Mouse (Mus musculus) hindbrain, embryonic 15.5 days (tissue): ENCODE measurements at regions not wholly inside any gene's neighbourhood (a gene's known extent, or its start where the extent isn't known, plus 50 kb on each side); places are given as distances from the start of the nearest gene placed in this dataset.

Experiments used
- ATAC-seq: fragments of 200-750 bp; cut with Nextera tagmentation; 2 replicates; pipeline ENCODE4 v1.8.0; 2017; ENCODE audit warnings: low read depth, moderate number of reproducible peaks, moderate TSS enrichment; ENCODE audit not compliant: low FRiP score
- H3K27ac ChIP-seq: fragments of 300-500 bp; sonication (generic); replicated peaks from 2 replicates; pipeline ENCODE4 v1.5.1; 2015; ENCODE audit warnings: mild to moderate bottlenecking, inconsistent platforms
- H3K27me3 ChIP-seq: fragments of 300-500 bp; sonication (generic); 2 replicates; pipeline ENCODE4 v1.6.1; 2015; ENCODE audit warnings: control low read depth, inconsistent platforms
- H3K36me3 ChIP-seq: fragments of 300-500 bp; sonication (generic); 2 replicates; pipeline ENCODE4 v1.6.1; 2015; ENCODE audit warnings: control low read depth, inconsistent platforms
- H3K4me1 ChIP-seq: fragments of 300-500 bp; sonication (generic); replicated peaks from 2 replicates; pipeline ENCODE4 v1.6.1; 2015; ENCODE audit warnings: control low read depth, inconsistent platforms
- H3K4me2 ChIP-seq: fragments of 300-500 bp; sonication (generic); 2 replicates; pipeline ENCODE4 v1.6.1; 2015; ENCODE audit warnings: moderate library complexity, mild to moderate bottlenecking, inconsistent platforms
- H3K4me3 ChIP-seq: fragments of 300-500 bp; sonication (generic); 2 replicates; pipeline ENCODE4 v1.5.1; 2015; ENCODE audit warnings: mild to moderate bottlenecking, inconsistent platforms
- H3K9ac ChIP-seq: fragments of 300-500 bp; sonication (generic); 2 replicates; pipeline ENCODE4 v1.6.1; 2015; ENCODE audit warnings: inconsistent platforms
- H3K9me3 ChIP-seq: fragments of 300-500 bp; sonication (generic); 2 replicates; pipeline ENCODE4 v1.6.1; 2016; ENCODE audit warnings: control low read depth, inconsistent platforms
- WGBS: fragments of 180-500 bp; shearing (Covaris S2); methylation state at CpG from one replicate; pipeline ENCODE4 v1.1.7; 2015; 5-methylcytosine and 5-hydroxymethylcytosine counted together

DNA sequence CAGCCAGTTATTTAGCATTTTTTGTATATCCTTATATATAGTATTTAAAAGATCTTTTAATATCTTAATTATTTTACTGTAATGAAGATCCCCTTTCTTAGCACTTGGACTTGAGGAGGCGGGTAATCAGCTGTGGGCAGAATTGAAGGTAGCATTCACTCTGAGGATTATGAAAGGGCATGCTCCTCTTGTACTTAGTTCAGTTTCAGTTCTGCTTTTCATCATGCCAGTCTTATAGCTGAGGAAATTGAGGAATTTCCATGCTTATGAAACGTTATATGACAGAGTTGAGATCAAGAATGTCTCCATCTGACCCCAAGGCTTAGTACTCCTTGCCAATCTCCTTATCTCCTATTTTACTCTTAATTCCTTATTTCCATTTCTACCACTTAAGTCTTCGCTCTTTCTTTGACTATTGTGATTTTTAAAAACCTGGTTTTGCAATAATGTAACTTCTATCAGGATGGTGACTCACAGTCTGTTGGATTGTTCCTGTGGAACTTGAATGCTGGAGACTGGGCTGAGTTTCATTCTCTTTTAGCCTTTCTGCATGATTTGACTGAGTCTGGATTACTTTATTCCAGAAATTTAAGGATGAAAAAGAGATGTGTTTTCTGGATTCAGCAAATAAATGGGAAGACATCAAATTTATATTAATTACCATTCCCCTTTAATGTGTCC is 133.6 kb downstream of the Papss1 start:
- WGBS = 89% methylated on average over 3 of the region's 3 CpGs
- Histone ChIP-seq H3K27me3 (no peaks in the 10 kb centered on the region), H3K4me2 (no peak overlapping the region), H3K4me1 (no peaks in the 10 kb centered on the region), H3K36me3 (no peaks in the 10 kb centered on the region), H3K9ac (no peak overlapping the region), H3K9me3 (no peaks in the 10 kb centered on the region), H3K4me3 (no peak overlapping the region), H3K27ac (no peak overlapping the region)
- no peak for ATAC-seq

DNA sequence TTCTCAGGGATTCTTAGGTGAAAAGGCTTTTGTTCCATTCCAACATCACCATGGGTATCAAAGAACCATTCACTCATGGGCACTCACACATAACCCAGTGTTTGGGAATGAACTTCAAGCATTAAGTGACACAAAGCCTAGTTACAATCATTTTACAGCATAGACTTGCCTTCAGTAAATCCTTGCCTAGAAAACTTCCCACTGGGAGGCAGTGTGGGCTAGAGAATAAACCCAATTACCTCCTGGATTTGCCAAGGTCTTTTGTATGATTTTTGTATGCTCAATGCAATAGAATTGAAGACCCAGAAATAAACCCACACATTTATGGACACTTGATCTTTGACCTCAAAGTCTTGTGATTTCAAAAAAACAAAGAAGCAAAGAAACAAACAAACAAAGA is 138.6 kb downstream of the Papss1 start:
- H3K9ac ChIP-seq = no peak overlapping the region
- no peaks in the 10 kb centered on the region for H3K9me3 ChIP-seq
- H3K4me2 ChIP-seq = no peak overlapping the region
- H3K36me3 ChIP-seq = no peaks in the 10 kb centered on the region
- no peaks in the 10 kb centered on the region for H3K4me1 ChIP-seq
- H3K4me3 ChIP-seq = no peak overlapping the region
- no peaks in the 10 kb centered on the region for H3K27me3 ChIP-seq
- no peak overlapping the region for H3K27ac ChIP-seq
- no peak for ATAC-seq

GRCm38 (mm10) chr3:131713532-131713931 is 149.0 kb downstream of the Papss1 start:
- no peaks in the 10 kb centered on the region for H3K4me1 ChIP-seq
- no peak overlapping the region for H3K9ac ChIP-seq
- 87% methylated on average over 8 of the region's 8 CpGs for WGBS
- H3K27ac ChIP-seq = no peak overlapping the region
- H3K4me3 ChIP-seq = no peak overlapping the region
- H3K27me3 ChIP-seq = no peaks in the 10 kb centered on the region
- no peaks in the 10 kb centered on the region for H3K36me3 ChIP-seq
- no peak for ATAC-seq
- H3K4me2 ChIP-seq = no peak overlapping the region
- H3K9me3 ChIP-seq = no peaks in the 10 kb centered on the region

GRCm38 (mm10) chr3:131718761-131719160 is 154.2 kb downstream of the Papss1 start:
- Histone ChIP-seq H3K4me2 (no peak overlapping the region), H3K9me3 (no peaks in the 10 kb centered on the region), H3K4me1 (no peaks in the 10 kb centered on the region), H3K36me3 (no peaks in the 10 kb centered on the region), H3K27me3 (no peaks in the 10 kb centered on the region), H3K4me3 (no peak overlapping the region), H3K9ac (no peak overlapping the region), H3K27ac (no peak overlapping the region)
- 91% methylated on average over 8 of the region's 8 CpGs for WGBS
- no peak for ATAC-seq

DNA sequence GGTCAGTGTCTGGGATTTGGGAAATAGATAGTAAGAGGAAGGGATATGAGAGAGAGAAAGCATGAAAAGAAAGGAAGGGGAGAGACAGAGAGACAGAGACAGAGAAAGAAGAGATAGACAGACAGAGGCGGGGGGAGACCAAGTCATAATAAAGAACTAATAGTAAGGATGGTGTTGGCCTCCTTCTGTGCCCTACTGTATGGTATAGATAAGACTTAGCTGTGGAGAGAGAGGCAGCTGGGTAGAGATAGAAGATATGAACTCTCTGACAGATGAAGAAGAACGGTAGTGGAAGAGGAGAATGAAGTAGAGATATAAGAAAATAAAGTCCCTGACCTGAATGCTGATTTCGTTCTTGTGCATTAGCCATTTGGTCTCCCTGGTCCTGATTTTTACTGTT is 164.1 kb downstream of the Papss1 start:
- H3K27ac ChIP-seq = no peak overlapping the region
- H3K4me1 ChIP-seq = no peaks in the 10 kb centered on the region
- H3K4me2 ChIP-seq = no peak overlapping the region
- no peak overlapping the region for H3K9ac ChIP-seq
- H3K36me3 ChIP-seq = no peaks in the 10 kb centered on the region
- H3K4me3 ChIP-seq = no peak overlapping the region
- no peaks in the 10 kb centered on the region for H3K9me3 ChIP-seq
- ATAC-seq = no peak
- WGBS = 86% methylated on average over 3 of the region's 3 CpGs
- no peaks in the 10 kb centered on the region for H3K27me3 ChIP-seq

DNA sequence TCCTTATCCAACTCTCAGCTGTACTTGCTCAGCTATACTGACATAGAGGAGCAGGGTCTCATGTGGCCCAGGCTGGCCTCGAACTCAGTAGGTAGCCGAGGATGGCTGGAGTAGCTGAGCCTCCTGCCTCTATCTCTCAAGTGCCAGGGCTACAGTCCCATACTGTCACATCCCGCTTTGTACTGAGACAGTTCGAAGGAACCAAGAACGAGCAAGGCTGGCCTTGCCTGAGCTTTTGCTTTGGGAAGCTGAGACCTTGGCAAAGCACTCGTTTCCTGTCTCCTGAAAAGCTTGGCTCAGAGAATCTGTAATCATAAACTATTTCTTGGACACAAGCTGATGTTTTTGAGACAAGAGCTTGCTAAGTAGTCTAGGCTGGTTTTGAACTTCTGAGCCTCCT is 169.7 kb downstream of the Papss1 start:
- ATAC-seq = no peak
- Histone ChIP-seq H3K27ac (no peak overlapping the region), H3K9me3 (no peaks in the 10 kb centered on the region), H3K27me3 (no peaks in the 10 kb centered on the region), H3K9ac (no peak overlapping the region), H3K36me3 (no peaks in the 10 kb centered on the region), H3K4me1 (no peaks in the 10 kb centered on the region), H3K4me3 (no peak overlapping the region), H3K4me2 (no peak overlapping the region)
- 91% methylated on average over 6 of the region's 6 CpGs for WGBS

GRCm38 (mm10) chr3:131737461-131737860 is 172.9 kb downstream of the Papss1 start:
- H3K4me1 ChIP-seq = no peaks in the 10 kb centered on the region
- WGBS = 70% methylated on average over 6 of the region's 6 CpGs
- ATAC-seq = no peak
- no peaks in the 10 kb centered on the region for H3K27me3 ChIP-seq
- H3K4me3 ChIP-seq = no peak overlapping the region
- no peaks in the 10 kb centered on the region for H3K36me3 ChIP-seq
- H3K9ac ChIP-seq = no peak overlapping the region
- H3K27ac ChIP-seq = no peak overlapping the region
- H3K4me2 ChIP-seq = no peak overlapping the region
- H3K9me3 ChIP-seq = no peaks in the 10 kb centered on the region

DNA sequence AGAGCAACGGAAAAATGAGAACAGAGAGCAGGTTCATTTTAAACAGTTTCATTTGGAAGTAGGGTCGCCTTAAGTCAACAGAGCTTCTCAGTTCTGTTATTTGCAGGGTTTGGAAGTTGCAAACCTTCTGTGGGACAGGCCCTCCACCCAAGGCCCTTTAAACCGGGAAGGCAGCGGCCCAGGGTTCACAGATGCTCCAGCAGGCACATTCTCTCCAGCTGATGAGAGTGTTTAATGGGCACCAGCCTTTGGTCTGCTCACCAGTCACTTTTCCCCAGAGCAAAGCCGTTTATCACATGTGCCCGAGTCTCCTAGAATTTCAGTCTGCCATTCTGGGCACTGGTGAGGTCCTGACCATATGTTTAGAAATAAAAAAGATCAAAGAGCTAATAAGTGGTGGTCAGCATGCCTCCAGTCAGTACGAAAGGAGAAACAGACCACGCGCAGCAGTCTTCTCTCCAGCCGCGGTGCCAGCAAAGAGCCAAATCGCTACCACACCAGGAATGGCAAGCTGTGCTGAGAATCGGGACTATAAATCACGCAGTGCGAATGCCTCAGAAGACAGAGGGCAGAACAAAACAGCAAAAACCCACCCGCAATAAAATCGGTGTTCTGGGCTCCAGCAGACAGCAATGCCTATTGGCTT is 173.5 kb downstream of the Papss1 start:
- Histone ChIP-seq H3K36me3 (no peaks in the 10 kb centered on the region), H3K4me2 (no peak overlapping the region), H3K27me3 (no peaks in the 10 kb centered on the region), H3K27ac (no peak overlapping the region), H3K4me3 (no peak overlapping the region), H3K9ac (no peak overlapping the region), H3K9me3 (no peaks in the 10 kb centered on the region), H3K4me1 (no peaks in the 10 kb centered on the region)
- ATAC-seq = no peak
- 81% methylated on average over 17 of the region's 17 CpGs for WGBS

GRCm38 (mm10) chr3:131755537-131755936 is 191.0 kb downstream of the Papss1 start:
- Histone ChIP-seq H3K27me3 (no peaks in the 10 kb centered on the region), H3K36me3 (no peaks in the 10 kb centered on the region), H3K4me1 (no peaks in the 10 kb centered on the region), H3K9me3 (no peaks in the 10 kb centered on the region), H3K9ac (no peak overlapping the region), H3K4me2 (no peak overlapping the region), H3K27ac (no peak overlapping the region), H3K4me3 (no peak overlapping the region)
- no peak for ATAC-seq
- 77% methylated on average over 2 of the region's 2 CpGs for WGBS

- 80% methylated on average over 5 of the region's 5 CpGs for WGBS
Measured at GRCm38 (mm10) chr3:131756126-131756525, 191.6 kb downstream of the Papss1 start.

GRCm38 (mm10) chr3:131769976-131770375 is 205.4 kb downstream of the Papss1 start:
- 78% methylated on average over 1 of the region's 1 CpGs for WGBS
- H3K9ac ChIP-seq = no peak overlapping the region
- no peak overlapping the region for H3K27ac ChIP-seq
- H3K36me3 ChIP-seq = no peaks in the 10 kb centered on the region
- H3K9me3 ChIP-seq = no peaks in the 10 kb centered on the region
- H3K4me2 ChIP-seq = no peak overlapping the region
- no peaks in the 10 kb centered on the region for H3K27me3 ChIP-seq
- ATAC-seq = no peak
- no peaks in the 10 kb centered on the region for H3K4me1 ChIP-seq
- H3K4me3 ChIP-seq = no peak overlapping the region

More at GRCm38 (mm10) chr3:131756126-131756525, 191.6 kb downstream of the Papss1 start:
- Histone ChIP-seq H3K4me1 (no peaks in the 10 kb centered on the region), H3K9ac (no peak overlapping the region), H3K4me3 (no peak overlapping the region), H3K9me3 (no peaks in the 10 kb centered on the region), H3K36me3 (no peaks in the 10 kb centered on the region), H3K27me3 (no peaks in the 10 kb centered on the region), H3K27ac (no peak overlapping the region), H3K4me2 (no peak overlapping the region)
- no peak for ATAC-seq

GRCm38 (mm10) chr3:131770486-131770885 is 205.9 kb downstream of the Papss1 start:
- 96% methylated on average over 1 of the region's 1 CpGs for WGBS
- Histone ChIP-seq H3K4me3 (no peak overlapping the region), H3K9ac (no peak overlapping the region), H3K9me3 (no peaks in the 10 kb centered on the region), H3K27me3 (no peaks in the 10 kb centered on the region), H3K36me3 (no peaks in the 10 kb centered on the region), H3K4me2 (no peak overlapping the region), H3K27ac (no peak overlapping the region), H3K4me1 (no peaks in the 10 kb centered on the region)
- ATAC-seq = no peak
